Mouse (Mus musculus) midbrain, embryonic 10.5 days (tissue): ENCODE data around the gene Plcb4. TPM values are rescaled to one million over a fixed set of nuclear protein-coding genes. Genes with fewer than 3 reads are reported as not detected.

ENCODE experiments used
- DNase-seq: peaks from one replicate; pipeline ENCODE4 v3.0.0-alpha.2; 2017; ENCODE audit warnings: low spot score
- H3K27ac ChIP-seq: fragments of 300-500 bp; sonication (generic); replicated peaks from 2 replicates; pipeline ENCODE4 v1.5.1; 2016; ENCODE audit warnings: mild to moderate bottlenecking
- H3K27me3 ChIP-seq: fragments of 300-500 bp; sonication (generic); 2 replicates; pipeline ENCODE4 v1.6.1; 2016; ENCODE audit warnings: low read depth, mild to moderate bottlenecking; ENCODE audit not compliant: poor library complexity, severe bottlenecking
- H3K36me3 ChIP-seq: fragments of 300-500 bp; sonication (generic); 2 replicates; pipeline ENCODE4 v1.6.1; 2016; ENCODE audit warnings: mild to moderate bottlenecking, moderate library complexity
- H3K4me1 ChIP-seq: fragments of 300-500 bp; sonication (generic); 2 replicates; pipeline ENCODE4 v1.6.1; 2016
- H3K4me3 ChIP-seq: fragments of 300-500 bp; sonication (generic); 2 replicates; pipeline ENCODE4 v1.5.1; 2016; ENCODE audit warnings: mild to moderate bottlenecking, moderate library complexity
- H3K9me3 ChIP-seq: fragments of 300-500 bp; sonication (generic); replicated peaks from 2 replicates; pipeline ENCODE4 v1.6.1; 2016; ENCODE audit warnings: mild to moderate bottlenecking
- WGBS: fragments of 180-500 bp; shearing (Covaris S2); methylation state at CpG from one replicate; pipeline ENCODE4 v1.1.7; 2016; 5-methylcytosine and 5-hydroxymethylcytosine counted together
- polyA plus RNA-seq: library from polyadenylated mRNA; unstranded; fragments of >200 nt; fragmentation: Nextera tagmentation; extraction: Ambion mirVana; gene quantifications from 2 replicates; pipeline ENCODE4 v1.2.1, GENCODE M21; 2016

Plcb4 gene
- polyA plus RNA-seq, 1 experiment from 2014 or later, result 17.5 TPM

DNA sequence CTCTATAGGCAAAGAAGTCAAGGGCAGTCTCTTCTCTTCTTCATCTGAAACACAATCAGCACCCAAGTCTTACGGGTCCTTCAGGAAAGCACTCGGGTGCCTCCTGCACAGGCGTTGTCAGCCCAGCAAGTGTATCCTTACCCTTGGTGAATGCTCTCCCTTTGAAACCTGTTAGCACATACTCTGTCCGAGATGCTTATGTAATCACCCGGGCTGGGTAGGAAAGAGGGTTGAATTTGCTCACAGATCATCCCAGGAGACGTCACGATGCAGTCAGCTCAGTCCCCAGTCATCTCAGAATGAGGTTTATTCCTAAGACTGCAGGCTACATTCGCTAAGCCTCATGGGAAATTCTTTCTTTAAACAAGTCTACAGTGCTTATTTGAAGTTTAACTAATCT, 184.9 kb downstream of the Plcb4 start:
- H3K27me3 ChIP-seq, result no peaks in the 10 kb centered on the region
- H3K36me3 ChIP-seq, result no peaks in the 10 kb centered on the region
- H3K27ac ChIP-seq, result no peak overlapping the region
- no peaks in the 10 kb centered on the region for H3K4me1 ChIP-seq
- no peak overlapping the region for H3K4me3 ChIP-seq
- WGBS, result 83% methylated on average over 8 of the region's 8 CpGs
- DNase-seq, result no peak
- no peaks in the 10 kb centered on the region for H3K9me3 ChIP-seq

DNA sequence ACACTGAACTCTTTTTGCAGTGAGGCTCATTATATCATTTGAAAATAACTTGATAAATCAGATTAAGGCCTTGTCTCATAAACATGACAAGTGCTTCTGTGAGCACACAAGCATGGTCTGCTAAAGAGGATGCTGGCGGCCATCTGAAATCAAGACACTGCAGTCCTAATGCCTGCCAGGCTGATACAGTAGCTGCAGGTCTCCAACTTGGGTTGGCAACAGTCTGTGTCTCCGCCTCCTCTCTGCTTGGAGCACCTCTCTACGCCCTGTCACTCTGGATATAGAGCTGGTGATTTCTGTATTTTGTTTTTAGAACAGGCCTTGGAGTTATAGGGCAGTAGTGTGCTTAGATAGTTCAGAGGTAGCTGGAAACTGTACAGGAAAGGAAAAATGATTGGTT, 188.1 kb downstream of the Plcb4 start:
- no peaks in the 10 kb centered on the region for H3K27me3 ChIP-seq
- peaks cover 5% of the 10 kb centered on the region for H3K4me1 ChIP-seq
- no peak for DNase-seq
- no peaks in the 10 kb centered on the region for H3K9me3 ChIP-seq
- H3K27ac ChIP-seq, result no peak overlapping the region
- 91% methylated on average over 3 of the region's 3 CpGs for WGBS
- H3K4me3 ChIP-seq, result no peak overlapping the region
- no peaks in the 10 kb centered on the region for H3K36me3 ChIP-seq

DNA sequence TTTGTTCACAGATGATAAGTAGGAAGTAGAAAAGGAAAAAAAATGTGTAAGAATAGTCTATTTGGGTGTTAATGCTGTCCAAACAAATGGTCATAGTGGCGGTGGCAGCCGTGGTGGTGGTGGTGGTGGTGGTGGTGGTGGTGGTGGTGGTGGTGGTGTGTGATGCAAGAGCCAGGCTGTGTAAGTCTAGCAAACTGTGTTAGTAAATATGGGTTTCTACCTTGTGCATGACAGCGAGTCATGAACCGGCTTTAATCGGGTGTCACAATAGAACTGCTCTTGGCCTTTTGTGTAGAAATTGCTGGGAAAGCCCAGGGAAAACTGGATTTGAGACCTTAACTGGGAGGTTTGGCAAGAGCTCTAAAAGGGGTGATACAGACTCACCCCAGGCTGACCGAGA, 188.9 kb downstream of the Plcb4 start:
- no peak overlapping the region for H3K4me3 ChIP-seq
- 92% methylated on average over 6 of the region's 6 CpGs for WGBS
- H3K27me3 ChIP-seq, result no peaks in the 10 kb centered on the region
- H3K4me1 ChIP-seq, result peaks cover 6% of the 10 kb centered on the region
- no peak for DNase-seq
- no peaks in the 10 kb centered on the region for H3K36me3 ChIP-seq
- H3K27ac ChIP-seq, result no peak overlapping the region
- no peaks in the 10 kb centered on the region for H3K9me3 ChIP-seq

DNA sequence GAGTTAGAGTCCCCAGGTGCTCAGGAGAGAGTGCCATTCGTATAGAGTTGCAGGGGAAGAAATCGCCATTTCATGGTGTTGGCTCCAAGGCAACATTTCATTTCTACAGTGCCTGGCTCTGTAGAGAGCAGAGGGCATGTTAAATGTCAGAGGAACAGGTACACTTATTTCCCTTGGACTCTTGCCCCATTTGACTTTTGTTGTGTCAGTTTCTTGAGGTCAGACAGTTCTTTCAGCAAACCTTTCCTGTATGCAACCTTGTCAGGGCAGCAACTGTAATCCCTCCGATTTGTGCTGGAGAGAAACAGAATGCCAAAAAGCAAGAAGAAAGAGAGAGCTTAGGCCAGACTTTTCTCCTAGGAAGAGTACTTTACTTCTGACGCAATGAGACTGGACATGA, 189.4 kb downstream of the Plcb4 start:
- Histone ChIP-seq H3K27me3 (no peaks in the 10 kb centered on the region), H3K4me3 (no peak overlapping the region), H3K9me3 (no peaks in the 10 kb centered on the region), H3K27ac (no peak overlapping the region), H3K36me3 (no peaks in the 10 kb centered on the region), H3K4me1 (peaks cover 6% of the 10 kb centered on the region)
- 78% methylated on average over 4 of the region's 4 CpGs for WGBS
- no peak for DNase-seq

DNA sequence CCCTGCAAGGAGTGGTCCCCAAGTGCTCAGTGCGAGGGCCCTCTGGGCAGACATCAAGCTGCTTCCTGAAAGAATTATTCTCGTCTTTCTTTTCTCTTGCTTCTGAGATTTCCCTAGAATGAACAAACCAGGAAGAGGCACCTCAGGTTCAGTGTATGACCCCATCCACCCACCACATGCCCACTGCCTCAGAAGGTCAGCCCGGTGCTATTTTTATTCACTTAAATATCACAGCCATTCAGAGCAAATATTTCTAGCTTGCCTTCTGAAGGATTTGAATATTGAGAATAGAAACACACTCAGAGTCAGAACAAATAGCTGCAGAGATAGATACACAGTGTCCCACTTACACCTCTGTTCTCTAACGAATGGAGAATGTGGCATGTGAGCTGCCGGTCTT, 193.2 kb downstream of the Plcb4 start:
- Histone ChIP-seq H3K36me3 (no peaks in the 10 kb centered on the region), H3K27me3 (no peaks in the 10 kb centered on the region), H3K4me3 (no peak overlapping the region), H3K27ac (no peak overlapping the region), H3K9me3 (no peaks in the 10 kb centered on the region), H3K4me1 (peaks cover 6% of the 10 kb centered on the region)
- 92% methylated on average over 5 of the region's 5 CpGs for WGBS
- no peak for DNase-seq

DNA sequence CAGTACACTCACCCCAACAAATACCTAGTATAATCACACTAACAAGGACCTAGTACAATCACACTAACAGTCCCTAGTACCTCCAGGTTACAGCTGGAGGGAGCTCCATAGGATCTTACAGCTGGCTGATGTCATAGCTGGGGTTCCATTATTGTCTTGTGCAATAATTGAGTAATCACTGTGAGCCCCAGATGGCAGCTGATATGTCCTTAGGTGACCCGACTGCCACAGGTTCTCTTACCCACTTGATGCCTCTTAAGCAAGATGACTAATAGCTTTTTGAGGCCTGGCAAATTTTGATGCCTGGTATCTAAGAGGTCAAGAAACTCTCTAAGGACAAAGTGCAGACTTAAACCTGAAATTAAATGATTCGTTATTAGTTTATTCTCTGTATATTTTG, 194.3 kb downstream of the Plcb4 start:
- no peak for DNase-seq
- Histone ChIP-seq H3K9me3 (no peaks in the 10 kb centered on the region), H3K27ac (no peak overlapping the region), H3K4me1 (peaks cover 6% of the 10 kb centered on the region), H3K4me3 (no peak overlapping the region), H3K27me3 (no peaks in the 10 kb centered on the region), H3K36me3 (no peaks in the 10 kb centered on the region)
- WGBS, result 90% methylated on average over 2 of the region's 2 CpGs

DNA sequence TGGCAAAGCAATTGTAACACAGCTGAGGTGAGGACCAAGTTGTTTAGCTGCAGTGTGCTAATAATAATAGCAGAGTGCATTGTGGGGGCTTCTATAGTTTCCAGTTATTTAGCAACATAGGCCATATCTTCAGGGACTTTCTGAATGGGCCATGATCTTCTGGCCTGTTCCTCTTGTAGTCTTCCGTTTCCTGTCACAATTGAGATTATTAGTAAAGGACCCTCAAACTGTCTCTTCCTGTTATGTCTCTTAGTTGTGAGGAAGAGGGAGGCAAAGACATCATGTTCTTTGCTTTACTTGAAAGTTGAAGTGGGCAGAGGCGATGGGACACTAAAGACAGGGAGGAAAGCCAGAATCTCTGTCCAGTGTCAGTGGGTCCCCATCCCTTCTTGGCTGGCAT, 195.2 kb downstream of the Plcb4 start:
- WGBS, result 93% methylated on average over 2 of the region's 2 CpGs
- DNase-seq, result no peak
- Histone ChIP-seq H3K36me3 (no peaks in the 10 kb centered on the region), H3K27ac (no peak overlapping the region), H3K27me3 (no peaks in the 10 kb centered on the region), H3K4me1 (peaks cover 6% of the 10 kb centered on the region), H3K9me3 (no peaks in the 10 kb centered on the region), H3K4me3 (no peak overlapping the region)

DNA sequence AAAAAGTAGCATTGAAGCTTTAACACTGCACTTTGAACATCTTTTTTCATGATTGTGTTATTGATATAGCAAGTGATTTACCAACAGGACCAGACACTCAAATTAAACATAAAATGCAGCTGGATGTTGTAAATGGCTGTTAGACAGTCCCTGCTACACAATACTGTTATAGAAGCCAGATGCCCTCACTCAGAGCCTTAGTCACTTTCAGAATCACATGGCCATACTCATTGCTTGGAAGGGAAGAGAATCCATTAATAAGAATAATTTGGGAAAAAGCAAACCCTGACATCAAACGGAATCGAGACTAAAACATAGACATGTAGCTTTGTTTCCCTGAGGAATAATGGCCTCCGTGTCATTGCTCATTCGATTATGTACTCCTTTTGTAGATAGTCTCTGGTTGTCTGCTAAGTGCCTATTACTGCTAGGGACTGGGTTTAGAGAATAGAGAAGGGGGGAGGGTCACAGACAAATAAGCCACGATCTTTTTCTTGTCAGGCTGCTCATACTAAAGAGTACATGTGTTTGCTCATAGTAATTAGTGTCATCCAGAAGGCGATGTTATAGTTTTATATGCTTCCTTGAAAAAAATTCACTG, 197.2 kb downstream of the Plcb4 start:
- 89% methylated on average over 6 of the region's 6 CpGs for WGBS
- H3K27ac ChIP-seq, result no peak overlapping the region
- no peak for DNase-seq

DNA sequence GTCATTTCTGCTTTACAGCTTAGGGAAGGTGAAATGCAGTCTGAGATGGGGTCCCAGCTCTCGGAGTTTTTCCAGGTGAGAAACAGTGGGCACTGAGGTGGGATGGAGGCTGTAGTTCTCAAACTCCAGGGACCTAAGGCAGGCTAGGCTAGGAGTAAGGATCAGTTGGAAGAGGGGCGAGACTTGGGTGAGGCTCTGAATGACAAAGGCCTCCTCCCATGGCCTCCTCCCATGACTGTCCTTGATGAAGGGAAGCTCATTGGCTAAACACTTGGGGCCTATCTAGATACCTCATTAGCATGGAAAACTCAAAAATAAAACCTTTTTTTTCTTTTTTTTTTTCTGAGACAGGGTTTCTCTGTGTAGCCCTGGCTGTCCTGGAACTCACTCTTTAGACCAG, 198.0 kb downstream of the Plcb4 start:
- no peak overlapping the region for H3K27ac ChIP-seq
- no peak for DNase-seq
- 88% methylated on average over 2 of the region's 2 CpGs for WGBS
- H3K4me1 ChIP-seq, result peaks cover 2% of the 10 kb centered on the region
- H3K36me3 ChIP-seq, result no peaks in the 10 kb centered on the region
- H3K27me3 ChIP-seq, result no peaks in the 10 kb centered on the region
- no peak overlapping the region for H3K4me3 ChIP-seq
- H3K9me3 ChIP-seq, result no peaks in the 10 kb centered on the region

More for the DNA sequence above, 197.2 kb downstream of the Plcb4 start:
- Histone ChIP-seq H3K4me1 (peaks cover 6% of the 10 kb centered on the region), H3K4me3 (no peak overlapping the region), H3K36me3 (no peaks in the 10 kb centered on the region), H3K27me3 (no peaks in the 10 kb centered on the region), H3K9me3 (no peaks in the 10 kb centered on the region)

DNA sequence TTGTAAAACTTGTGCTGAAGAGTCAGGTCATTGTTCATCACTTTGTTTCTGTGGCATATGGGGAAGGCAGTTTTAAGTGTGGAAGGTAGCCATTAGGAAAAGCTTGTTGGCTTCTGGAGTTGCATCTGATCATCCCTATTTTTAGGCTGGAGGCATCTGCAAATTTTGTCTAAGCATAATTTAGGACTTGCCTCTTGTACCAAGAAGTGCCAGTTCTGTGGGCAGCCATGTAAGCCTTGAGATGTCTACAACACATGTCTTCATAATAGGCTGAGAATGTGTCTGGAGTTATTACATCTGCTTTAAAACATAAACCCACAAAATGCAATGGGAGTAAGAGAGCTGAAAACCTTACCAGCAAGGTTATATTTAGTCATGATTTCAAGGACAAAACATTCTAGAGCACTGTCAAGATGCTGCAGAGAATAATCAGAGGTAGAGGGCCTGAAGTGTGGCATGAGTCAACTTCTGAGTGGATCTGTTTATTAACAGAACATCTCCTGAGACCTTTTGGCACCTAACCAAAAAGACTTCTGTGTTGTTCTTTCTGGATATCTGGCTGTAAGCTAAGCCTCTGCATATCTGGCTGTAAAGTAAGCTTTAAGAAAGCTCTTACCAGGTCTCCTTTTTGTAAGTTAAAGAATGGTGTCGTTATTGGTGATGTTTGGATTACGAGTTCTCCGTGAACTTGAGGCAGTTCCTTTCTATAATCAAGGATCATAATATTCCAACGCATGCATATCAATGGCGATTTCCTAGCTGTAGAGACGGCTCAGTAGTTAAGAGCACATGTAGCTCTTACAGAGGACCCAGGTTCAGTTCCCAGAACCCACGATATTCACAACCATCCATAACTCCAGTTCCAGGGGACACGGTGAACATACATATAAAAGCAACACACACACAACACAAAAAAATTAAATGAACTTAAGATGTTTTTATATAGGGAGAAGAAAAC, 203.0 kb downstream of the Plcb4 start:
- H3K36me3 ChIP-seq, result no peaks in the 10 kb centered on the region
- no peak overlapping the region for H3K4me3 ChIP-seq
- WGBS, result 91% methylated on average over 8 of the region's 8 CpGs
- no peaks in the 10 kb centered on the region for H3K9me3 ChIP-seq
- H3K4me1 ChIP-seq, result peaks cover 4% of the 10 kb centered on the region; the same call in 1 of the 2 replicates
- no peaks in the 10 kb centered on the region for H3K27me3 ChIP-seq
- DNase-seq, result no peak
- no peak overlapping the region for H3K27ac ChIP-seq

DNA sequence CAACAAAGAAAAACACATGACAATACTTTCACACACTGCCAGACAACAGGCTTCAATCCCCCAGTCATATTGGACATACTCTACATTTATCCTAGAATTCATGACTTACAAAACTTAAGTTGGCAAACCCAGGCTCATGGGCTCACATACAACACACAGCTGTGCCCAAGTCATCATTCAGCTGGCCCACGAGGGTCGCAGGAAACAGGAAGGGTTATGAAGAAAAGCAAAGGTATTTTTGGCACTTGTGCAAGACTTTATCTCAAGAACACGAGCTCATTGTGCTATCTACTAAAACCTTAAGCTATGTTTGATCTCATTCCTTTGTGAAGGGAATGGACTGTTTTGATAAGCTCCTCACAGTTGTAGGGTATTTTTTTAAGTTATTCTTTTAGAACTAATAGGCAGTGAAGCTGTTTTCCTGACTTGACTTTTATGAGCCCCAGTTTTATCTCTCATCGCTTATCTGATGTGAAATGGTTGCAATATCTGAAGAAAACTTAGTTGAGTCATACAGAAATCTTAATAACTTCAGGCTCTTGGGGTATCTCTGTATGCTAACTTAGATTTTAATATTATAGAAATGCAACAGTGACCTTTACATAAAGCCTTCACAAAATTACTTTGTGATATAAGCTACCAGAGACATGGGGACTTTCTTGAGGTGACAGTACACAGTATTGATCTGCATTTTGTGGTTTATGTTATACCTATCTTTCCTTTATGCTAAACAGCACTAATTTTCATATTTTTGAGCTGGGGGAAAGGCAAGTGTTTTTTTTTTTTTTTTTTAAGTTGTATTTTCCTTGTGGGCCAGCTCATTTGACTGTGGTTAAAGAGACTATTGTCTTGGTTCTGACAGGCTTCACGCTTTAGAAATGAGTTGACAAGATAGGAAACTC, 203.9 kb downstream of the Plcb4 start:
- H3K27ac ChIP-seq, result no peak overlapping the region
- 86% methylated on average over 5 of the region's 5 CpGs for WGBS
- no peaks in the 10 kb centered on the region for H3K27me3 ChIP-seq
- no peak overlapping the region for H3K4me3 ChIP-seq
- DNase-seq, result no peak
- peaks cover 4% of the 10 kb centered on the region; the same call in 1 of the 2 replicates for H3K4me1 ChIP-seq
- no peaks in the 10 kb centered on the region for H3K36me3 ChIP-seq
- no peaks in the 10 kb centered on the region for H3K9me3 ChIP-seq

DNA sequence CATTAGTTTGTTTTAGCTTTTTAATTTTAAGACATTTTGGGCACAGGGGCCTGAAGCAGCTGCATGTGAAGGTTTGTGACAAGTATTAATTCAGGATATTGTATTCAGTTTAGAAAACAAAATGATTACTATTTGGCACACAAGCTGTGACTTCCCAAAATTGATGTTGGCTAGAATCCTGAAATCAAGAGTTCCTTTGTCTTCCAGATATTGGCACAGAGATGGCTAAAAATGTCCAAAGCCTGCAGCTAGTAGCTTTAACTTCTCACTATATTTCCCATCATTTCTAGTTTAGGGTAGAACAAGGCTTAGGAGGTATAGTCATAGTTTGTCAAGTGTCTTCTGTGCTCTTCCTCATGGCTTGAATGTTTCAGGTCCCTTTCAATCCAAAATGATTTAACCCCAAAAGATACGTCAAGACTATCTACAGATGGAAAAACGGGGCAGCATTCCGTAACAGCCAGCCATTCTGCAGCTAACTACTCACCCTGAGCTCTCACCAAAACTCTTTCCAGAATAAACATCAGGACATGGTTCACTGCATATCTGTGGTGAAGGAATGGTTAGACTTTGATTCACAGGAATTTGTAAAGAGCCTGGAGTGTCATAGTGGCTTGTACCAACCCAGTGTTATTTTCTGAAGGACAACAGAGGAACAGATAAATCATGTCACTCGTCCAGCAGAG, 204.7 kb downstream of the Plcb4 start:
- no peak for DNase-seq
- WGBS, result 78% methylated on average over 4 of the region's 4 CpGs
- no peak overlapping the region for H3K4me3 ChIP-seq

More for the DNA sequence above, 204.7 kb downstream of the Plcb4 start:
- Histone ChIP-seq H3K27me3 (no peaks in the 10 kb centered on the region), H3K27ac (no peak overlapping the region), H3K9me3 (no peaks in the 10 kb centered on the region), H3K36me3 (no peaks in the 10 kb centered on the region), H3K4me1 (peaks cover 4% of the 10 kb centered on the region; the same call in 1 of the 2 replicates)
